Mouse (Mus musculus) kidney, embryonic 15.5 days (tissue): ENCODE results near the gene Nptx1. TPM values are rescaled to one million over a fixed set of nuclear protein-coding genes. Genes with fewer than 3 reads are reported as not detected.

ENCODE experiments used
- ATAC-seq: fragments of 200-750 bp; cut with Nextera tagmentation; replicated peaks from 2 replicates; pipeline ENCODE4 v1.8.0; 2017; ENCODE audit warnings: moderate TSS enrichment; ENCODE audit not compliant: low FRiP score
- H3K27ac ChIP-seq: fragments of 300-500 bp; sonication (generic); 2 replicates; pipeline ENCODE4 v1.5.1; 2015; ENCODE audit warnings: mild to moderate bottlenecking, inconsistent platforms
- H3K27me3 ChIP-seq: fragments of 300-500 bp; sonication (generic); 2 replicates; pipeline ENCODE4 v1.6.1; 2015; ENCODE audit warnings: inconsistent platforms
- H3K36me3 ChIP-seq: fragments of 300-500 bp; sonication (generic); 2 replicates; pipeline ENCODE4 v1.6.1; 2015; ENCODE audit warnings: inconsistent platforms
- H3K4me1 ChIP-seq: fragments of 300-500 bp; sonication (generic); 2 replicates; pipeline ENCODE4 v1.6.1; 2015; ENCODE audit warnings: inconsistent platforms
- H3K4me2 ChIP-seq: fragments of 300-500 bp; sonication (generic); 2 replicates; pipeline ENCODE4 v1.6.1; 2015; ENCODE audit warnings: moderate library complexity, mild to moderate bottlenecking, inconsistent platforms
- H3K4me3 ChIP-seq: fragments of 300-500 bp; sonication (generic); replicated peaks from 2 replicates; pipeline ENCODE4 v1.5.1; 2015; ENCODE audit warnings: mild to moderate bottlenecking, inconsistent platforms
- H3K9ac ChIP-seq: fragments of 300-500 bp; sonication (generic); 2 replicates; pipeline ENCODE4 v1.6.1; 2015; ENCODE audit warnings: mild to moderate bottlenecking, inconsistent platforms
- H3K9me3 ChIP-seq: fragments of 300-500 bp; sonication (generic); replicated peaks from 2 replicates; pipeline ENCODE4 v1.6.1; 2016; ENCODE audit warnings: inconsistent platforms
- WGBS: fragments of 180-500 bp; shearing (Covaris S2); methylation state at CpG from one replicate; pipeline ENCODE4 v1.1.7; 2015; ENCODE audit warnings: mixed read lengths; 5-methylcytosine and 5-hydroxymethylcytosine counted together
- polyA plus RNA-seq: library from polyadenylated mRNA; unstranded; fragments of >200 nt; fragmentation: Nextera tagmentation; extraction: Ambion mirVana; gene quantifications from 2 replicates; pipeline ENCODE4 v1.2.1, GENCODE M21; 2015

Gene Nptx1
- polyA plus RNA-seq: 0.63 and 1.1 TPM in 2 replicates

- Histone ChIP-seq H3K4me1 (peaks cover 45% of the 10 kb centered on the region), H3K4me3 (peak within 1 kb of the TSS; percentile 57), H3K27ac (no peak within 1 kb of the TSS), H3K27me3 (peaks cover 94% of the 10 kb centered on the region), H3K9ac (peak within 1 kb of the TSS; percentile 58), H3K36me3 (no peaks in the 10 kb centered on the region), H3K9me3 (no peaks in the 10 kb centered on the region), H3K4me2 (peak within 1 kb of the TSS; percentile 99)
- WGBS: under 1% methylated on average over 89 of the region's 90 CpGs
- no peak; the same call in 1 of the 2 replicates for ATAC-seq
These were observed at the start of gene Nptx1 for GRCm38 (mm10) chr11:119547183-119547921. TSS of gene Nptx1 (minus strand) at chr11:119547753.

- 29% methylated on average over 3 of the region's 3 CpGs for WGBS
- Histone ChIP-seq H3K9me3 (no peaks in the 10 kb centered on the region), H3K36me3 (no peaks in the 10 kb centered on the region), H3K9ac (no peak overlapping the region), H3K27ac (no peak overlapping the region), H3K4me1 (no peaks in the 10 kb centered on the region), H3K27me3 (peaks cover 8% of the 10 kb centered on the region), H3K4me3 (no peak overlapping the region), H3K4me2 (no peak overlapping the region)
- 0 out of 2 replicates have a peak, but pooled peaks have one; percentile 33 for ATAC-seq
These were observed 46.4 kb upstream of the Nptx1 start for GRCm38 (mm10) chr11:119593966-119594365.

- Histone ChIP-seq H3K36me3 (no peaks in the 10 kb centered on the region), H3K9me3 (no peaks in the 10 kb centered on the region), H3K4me2 (no peak overlapping the region), H3K27me3 (peaks cover 12% of the 10 kb centered on the region), H3K4me3 (no peak overlapping the region), H3K9ac (no peak overlapping the region), H3K27ac (no peak overlapping the region), H3K4me1 (no peaks in the 10 kb centered on the region)
- WGBS: 84% methylated on average over 7 of the region's 7 CpGs
- no peak for ATAC-seq
These were observed 41.7 kb upstream of the Nptx1 start for GRCm38 (mm10) chr11:119589242-119589641.

GRCm38 (mm10) chr11:119587112-119587511, 39.6 kb upstream of the Nptx1 start:
- H3K4me1 ChIP-seq: no peaks in the 10 kb centered on the region
- 34% methylated on average over 5 of the region's 5 CpGs for WGBS
- no peaks in the 10 kb centered on the region for H3K36me3 ChIP-seq
- H3K4me2 ChIP-seq: no peak overlapping the region
- no peak overlapping the region for H3K4me3 ChIP-seq
- no peak overlapping the region for H3K27ac ChIP-seq
- H3K9me3 ChIP-seq: no peaks in the 10 kb centered on the region
- peaks cover 9% of the 10 kb centered on the region for H3K27me3 ChIP-seq
- no peak overlapping the region for H3K9ac ChIP-seq
- no peak for ATAC-seq

GRCm38 (mm10) chr11:119586511-119586910, 39.0 kb upstream of the Nptx1 start:
- no peak overlapping the region for H3K9ac ChIP-seq
- peaks cover 6% of the 10 kb centered on the region for H3K27me3 ChIP-seq
- H3K4me2 ChIP-seq: no peak overlapping the region
- no peak for ATAC-seq
- WGBS: 60% methylated on average over 4 of the region's 4 CpGs
- no peak overlapping the region for H3K4me3 ChIP-seq
- H3K27ac ChIP-seq: no peak overlapping the region
- no peaks in the 10 kb centered on the region for H3K4me1 ChIP-seq
- no peaks in the 10 kb centered on the region for H3K36me3 ChIP-seq
- H3K9me3 ChIP-seq: no peaks in the 10 kb centered on the region

GRCm38 (mm10) chr11:119577721-119578120, 30.2 kb upstream of the Nptx1 start:
- Histone ChIP-seq H3K4me2 (no peak overlapping the region), H3K36me3 (no peaks in the 10 kb centered on the region), H3K27ac (no peak overlapping the region), H3K4me1 (no peaks in the 10 kb centered on the region), H3K9me3 (no peaks in the 10 kb centered on the region), H3K27me3 (no peaks in the 10 kb centered on the region), H3K9ac (no peak overlapping the region), H3K4me3 (no peak overlapping the region)
- 92% methylated on average over 2 of the region's 2 CpGs for WGBS
- ATAC-seq: no peak

- Histone ChIP-seq H3K36me3 (no peaks in the 10 kb centered on the region), H3K27ac (no peak overlapping the region), H3K27me3 (no peaks in the 10 kb centered on the region), H3K4me3 (no peak overlapping the region), H3K4me2 (no peak overlapping the region), H3K9ac (no peak overlapping the region), H3K9me3 (no peaks in the 10 kb centered on the region), H3K4me1 (no peaks in the 10 kb centered on the region)
- WGBS: 26% methylated on average over 4 of the region's 4 CpGs
- no peak for ATAC-seq
These were observed 29.3 kb upstream of the Nptx1 start for GRCm38 (mm10) chr11:119576855-119577254.

- H3K4me2 ChIP-seq: no peak overlapping the region
- H3K27ac ChIP-seq: no peak overlapping the region
- no peak overlapping the region for H3K4me3 ChIP-seq
- H3K9me3 ChIP-seq: no peaks in the 10 kb centered on the region
- no peaks in the 10 kb centered on the region for H3K27me3 ChIP-seq
- WGBS: 64% methylated on average over 15 of the region's 15 CpGs
- H3K9ac ChIP-seq: no peak overlapping the region
- no peaks in the 10 kb centered on the region for H3K36me3 ChIP-seq
- no peak for ATAC-seq
- no peaks in the 10 kb centered on the region for H3K4me1 ChIP-seq
These were observed 24.9 kb upstream of the Nptx1 start for GRCm38 (mm10) chr11:119572316-119573010.

GRCm38 (mm10) chr11:119566188-119566587, 18.6 kb upstream of the Nptx1 start:
- 59% methylated on average over 5 of the region's 5 CpGs for WGBS
- Histone ChIP-seq H3K4me3 (no peak overlapping the region), H3K27ac (no peak overlapping the region), H3K36me3 (no peaks in the 10 kb centered on the region), H3K4me1 (peaks cover 14% of the 10 kb centered on the region; the same call in 1 of the 2 replicates), H3K27me3 (peaks cover 20% of the 10 kb centered on the region), H3K4me2 (no peak overlapping the region), H3K9ac (no peak overlapping the region), H3K9me3 (no peaks in the 10 kb centered on the region)
- no peak for ATAC-seq

GRCm38 (mm10) chr11:119565684-119566083, 18.1 kb upstream of the Nptx1 start:
- peaks cover 14% of the 10 kb centered on the region; the same call in 1 of the 2 replicates for H3K4me1 ChIP-seq
- no peaks in the 10 kb centered on the region for H3K9me3 ChIP-seq
- WGBS: 40% methylated on average over 10 of the region's 10 CpGs
- no peak overlapping the region for H3K4me3 ChIP-seq
- no peak overlapping the region for H3K27ac ChIP-seq
- H3K36me3 ChIP-seq: no peaks in the 10 kb centered on the region
- peaks cover 22% of the 10 kb centered on the region for H3K27me3 ChIP-seq
- ATAC-seq: no peak
- H3K9ac ChIP-seq: no peak overlapping the region
- H3K4me2 ChIP-seq: no peak overlapping the region

GRCm38 (mm10) chr11:119565021-119565420, 17.5 kb upstream of the Nptx1 start:
- H3K27me3 ChIP-seq: peaks cover 23% of the 10 kb centered on the region
- peaks cover 14% of the 10 kb centered on the region; the same call in 1 of the 2 replicates for H3K4me1 ChIP-seq
- H3K9me3 ChIP-seq: no peaks in the 10 kb centered on the region
- no peak overlapping the region for H3K4me3 ChIP-seq
- 49% methylated on average over 7 of the region's 7 CpGs for WGBS
- ATAC-seq: no peak
- H3K9ac ChIP-seq: no peak overlapping the region
- no peak overlapping the region for H3K4me2 ChIP-seq
- no peak overlapping the region for H3K27ac ChIP-seq
- no peaks in the 10 kb centered on the region for H3K36me3 ChIP-seq

- H3K4me3 ChIP-seq: no peak overlapping the region
- 87% methylated on average over 10 of the region's 10 CpGs for WGBS
- no peaks in the 10 kb centered on the region for H3K36me3 ChIP-seq
- peaks cover 28% of the 10 kb centered on the region for H3K27me3 ChIP-seq
- no peak overlapping the region for H3K9ac ChIP-seq
- no peak for ATAC-seq
- no peak overlapping the region for H3K4me2 ChIP-seq
- no peak overlapping the region for H3K27ac ChIP-seq
- H3K9me3 ChIP-seq: no peaks in the 10 kb centered on the region
- peaks cover 18% of the 10 kb centered on the region; the same call in 1 of the 2 replicates for H3K4me1 ChIP-seq
These were observed 16.8 kb upstream of the Nptx1 start for GRCm38 (mm10) chr11:119564383-119564782.
